Mouse (Mus musculus) myocyte (in vitro differentiated cells): ENCODE data around the gene Kpnb1.

Source experiments
- E2F4 ChIP-seq: IDR thresholded peaks from one replicate; pipeline ENCODE4 v1.6.1; 2011; ENCODE audit warnings: mild to moderate bottlenecking, control low read depth, moderate library complexity; ENCODE audit not compliant: insufficient read depth
- MAX ChIP-seq: IDR thresholded peaks from one replicate; pipeline ENCODE4 v1.6.1; 2011; ENCODE audit warnings: low read depth, mild to moderate bottlenecking, control low read depth
- MYOD1 ChIP-seq, 3 experiments: IDR thresholded peaks; one replicate each; pipeline ENCODE4 v1.6.1; 2011; ENCODE audit warnings: control low read depth in 2 of 3, low read depth in 2 of 3, mild to moderate bottlenecking in 2 of 3, moderate library complexity in 1 of 3; ENCODE audit not compliant: insufficient read length in 2 of 3, control insufficient read depth in 1 of 3
- MYOG ChIP-seq, 3 experiments: IDR thresholded peaks; one replicate each; pipeline ENCODE4 v1.6.1; 2011; ENCODE audit warnings: control low read depth in 2 of 3, low read depth in 2 of 3, mild to moderate bottlenecking in 2 of 3; ENCODE audit not compliant: insufficient read length in 2 of 3, control insufficient read depth in 1 of 3, insufficient read depth in 1 of 3
- POLR2A ChIP-seq: IDR thresholded peaks from one replicate; pipeline ENCODE4 v1.6.1; 2011; ENCODE audit warnings: low read depth, mild to moderate bottlenecking, control low read depth, moderate library complexity; ENCODE audit not compliant: insufficient read length
- POLR2AphosphoS2 ChIP-seq: IDR thresholded peaks from one replicate; pipeline ENCODE4 v1.6.1; 2011; ENCODE audit warnings: low read depth, control low read depth; ENCODE audit not compliant: insufficient read length
- REST ChIP-seq: IDR thresholded peaks from one replicate; pipeline ENCODE4 v1.6.1; 2011; ENCODE audit warnings: mild to moderate bottlenecking, control low read depth, moderate library complexity; ENCODE audit not compliant: insufficient read depth, insufficient read length
- SRF ChIP-seq: IDR thresholded peaks from one replicate; pipeline ENCODE4 v1.6.1; 2011; ENCODE audit warnings: low read depth; ENCODE audit not compliant: control insufficient read depth, insufficient read length
- TCF12 ChIP-seq: IDR thresholded peaks from one replicate; pipeline ENCODE4 v1.6.1; 2011; ENCODE audit warnings: mild to moderate bottlenecking, control low read depth; ENCODE audit not compliant: poor library complexity, insufficient read depth, severe bottlenecking
- USF1 ChIP-seq: IDR thresholded peaks from one replicate; pipeline ENCODE4 v1.6.1; 2011; ENCODE audit warnings: low read depth, mild to moderate bottlenecking, control low read depth, moderate library complexity

- TF ChIP-seq POLR2A (no peak), MYOD1 (IDR thresholded peaks at IDR 0.05; ENCODE audit: control insufficient read depth in 1 of 3, insufficient read length in 2 of 3, low read depth in 2 of 3) (no peak), MAX (no peak), USF1 (no peak), MYOG (IDR thresholded peaks at IDR 0.05; ENCODE audit: control insufficient read depth in 1 of 3, insufficient read depth in 1 of 3, insufficient read length in 2 of 3, low read depth in 2 of 3) (no peak), REST (no peak), E2F4 (no peak), TCF12 (no peak), POLR2AphosphoS2 (no peak), SRF (no peak)
These were observed 36.3 kb downstream of the Kpnb1 start, which contains the start of gene Tbkbp1 for GRCm38 (mm10) chr11:97151343-97151801.
